Mouse (Mus musculus) stomach, embryonic 14.5 days (tissue): ENCODE measurements around the gene Nr2f1. TPM values are rescaled to one million over a fixed set of nuclear protein-coding genes. Genes with fewer than 3 reads are reported as not detected.
A peak's percentile ranks its signal among the peaks of the same experiment; 100 is the strongest.
"Not testable (repeated sequence)": the region's sequence is repeated elsewhere in the genome, so short reads cannot be mapped to it uniquely, and the experiment has no call there.

ENCODE experiments used
- ATAC-seq: fragments of 200-750 bp; cut with Nextera tagmentation; 2 replicates; pipeline ENCODE4 v1.8.0; 2017; ENCODE audit warnings: low read depth, moderate TSS enrichment; ENCODE audit not compliant: insufficient number of reproducible peaks, insufficient read depth, low FRiP score
- H3K27ac ChIP-seq: fragments of 300-500 bp; sonication (generic); 2 replicates; pipeline ENCODE4 v1.5.1; 2014; ENCODE audit warnings: mild to moderate bottlenecking, low read length, moderate library complexity, mixed read lengths
- H3K27me3 ChIP-seq: fragments of 300-500 bp; sonication (generic); 2 replicates; pipeline ENCODE4 v1.6.1; 2014; ENCODE audit warnings: low read length, control low read depth, mixed read lengths; ENCODE audit not compliant: control insufficient read depth, insufficient read depth
- H3K36me3 ChIP-seq: fragments of 300-500 bp; sonication (generic); 2 replicates; pipeline ENCODE4 v1.6.1; 2014; ENCODE audit warnings: mild to moderate bottlenecking, control low read depth, low read length, moderate library complexity, mixed read lengths; ENCODE audit not compliant: control insufficient read depth, insufficient read depth
- H3K4me1 ChIP-seq: fragments of 300-500 bp; sonication (generic); 2 replicates; pipeline ENCODE4 v1.6.1; 2014; ENCODE audit warnings: low read length, control low read depth, mixed read lengths; ENCODE audit not compliant: control insufficient read depth, insufficient read depth
- H3K4me2 ChIP-seq: fragments of 300-500 bp; sonication (generic); replicated peaks from 2 replicates; pipeline ENCODE4 v1.6.1; 2014; ENCODE audit warnings: low read depth, low read length, control low read depth
- H3K4me3 ChIP-seq: fragments of 300-500 bp; sonication (generic); 2 replicates; pipeline ENCODE4 v1.5.1; 2014; ENCODE audit warnings: low read depth, low read length, control low read depth
- H3K9ac ChIP-seq: fragments of 300-500 bp; sonication (generic); replicated peaks from 2 replicates; pipeline ENCODE4 v1.6.1; 2014; ENCODE audit warnings: low read depth, mild to moderate bottlenecking, control low read depth, low read length, moderate library complexity, mixed read lengths
- H3K9me3 ChIP-seq: fragments of 300-500 bp; sonication (generic); 2 replicates; pipeline ENCODE4 v1.6.1; 2016; ENCODE audit warnings: low read depth, low read length, control low read depth; ENCODE audit not compliant: control insufficient read depth
- WGBS: fragments of 180-500 bp; shearing (Covaris S2); extraction: QIAGEN DNeasy Blood & Tissue Kit; methylation state at CpG from one replicate; pipeline ENCODE4 v1.1.7; 2014; 5-methylcytosine and 5-hydroxymethylcytosine counted together
- polyA plus RNA-seq: library from polyadenylated mRNA; unstranded; fragments of >200 nt; fragmentation: Nextera tagmentation; extraction: Ambion mirVana; gene quantifications from 2 replicates; pipeline ENCODE4 v1.2.1, GENCODE M21; 2014

Nr2f1 gene
- polyA plus RNA-seq = 30.1 and 31.4 TPM in 2 replicates

- peak within 1 kb of the TSS; percentile 98 for H3K9ac ChIP-seq
- no peaks in the 10 kb centered on the region for H3K9me3 ChIP-seq
- H3K4me2 ChIP-seq = peak within 1 kb of the TSS; percentile 60
- WGBS = under 1% methylated on average over 14 of the region's 14 CpGs
- ATAC-seq = no peak
- H3K27ac ChIP-seq = peak within 1 kb of the TSS; percentile 99
- no peaks in the 10 kb centered on the region for H3K27me3 ChIP-seq
- peaks cover 7% of the 10 kb centered on the region; the same call in 1 of the 2 replicates for H3K36me3 ChIP-seq
- H3K4me3 ChIP-seq = peak within 1 kb of the TSS; percentile 81
- H3K4me1 ChIP-seq = peaks cover 5% of the 10 kb centered on the region; the same call in 1 of the 2 replicates
These were observed at the start of gene Nr2f1 for GRCm38 (mm10) chr13:78199642-78200160. Gene Nr2f1, minus strand, starts transcription at chr13:78199757.

- Histone ChIP-seq H3K36me3 (no peaks in the 10 kb centered on the region), H3K4me1 (no peaks in the 10 kb centered on the region), H3K27ac (no peak overlapping the region), H3K27me3 (no peaks in the 10 kb centered on the region), H3K4me3 (no peak overlapping the region), H3K4me2 (no peak overlapping the region), H3K9me3 (no peaks in the 10 kb centered on the region), H3K9ac (no peak overlapping the region)
- WGBS = 80% methylated on average over 3 of the region's 3 CpGs
- ATAC-seq = 0 out of 2 replicates have a peak, but pooled peaks have one; percentile 42
These were observed 22.1 kb upstream of the Nr2f1 start for GRCm38 (mm10) chr13:78221680-78222079.

GRCm38 (mm10) chr13:78220238-78220637, 20.7 kb upstream of the Nr2f1 start:
- ATAC-seq, H3K4me1 ChIP-seq, H3K9ac ChIP-seq, H3K36me3 ChIP-seq, H3K27me3 ChIP-seq, H3K4me2 ChIP-seq, H3K27ac ChIP-seq, H3K9me3 ChIP-seq, H3K4me3 ChIP-seq: not testable (repeated sequence)
- WGBS = 86% methylated on average over 6 of the region's 6 CpGs

GRCm38 (mm10) chr13:78215223-78215622, 15.7 kb upstream of the Nr2f1 start:
- ATAC-seq = no peak
- WGBS = 22% methylated on average over 2 of the region's 2 CpGs
- Histone ChIP-seq H3K27me3 (no peaks in the 10 kb centered on the region), H3K9ac (no peak overlapping the region), H3K9me3 (no peaks in the 10 kb centered on the region), H3K36me3 (no peaks in the 10 kb centered on the region), H3K4me3 (no peak overlapping the region), H3K4me1 (peaks cover 11% of the 10 kb centered on the region), H3K27ac (no peak overlapping the region), H3K4me2 (no peak overlapping the region)

GRCm38 (mm10) chr13:78213155-78213554, 13.6 kb upstream of the Nr2f1 start:
- H3K27ac ChIP-seq = no peak overlapping the region
- H3K27me3 ChIP-seq = 0 out of 2 replicates have a peak, but pooled peaks cover 3% of the 10 kb centered on the region
- H3K4me2 ChIP-seq = no peak overlapping the region
- H3K4me3 ChIP-seq = no peak overlapping the region
- H3K36me3 ChIP-seq = no peaks in the 10 kb centered on the region
- H3K9ac ChIP-seq = no peak overlapping the region
- H3K4me1 ChIP-seq = peaks cover 18% of the 10 kb centered on the region
- no peaks in the 10 kb centered on the region for H3K9me3 ChIP-seq
- ATAC-seq = no peak
- 56% methylated on average over 2 of the region's 2 CpGs for WGBS

- ATAC-seq = no peak
- Histone ChIP-seq H3K4me3 (no peak overlapping the region), H3K4me1 (peaks cover 21% of the 10 kb centered on the region), H3K27me3 (0 out of 2 replicates have a peak, but pooled peaks cover 3% of the 10 kb centered on the region), H3K27ac (no peak overlapping the region), H3K9me3 (no peaks in the 10 kb centered on the region), H3K9ac (no peak overlapping the region), H3K36me3 (no peaks in the 10 kb centered on the region), H3K4me2 (no peak overlapping the region)
- 40% methylated on average over 15 of the region's 15 CpGs for whole genome bisulfite sequencing
These were observed 12.6 kb upstream of the Nr2f1 start for GRCm38 (mm10) chr13:78212111-78212510.

- Histone ChIP-seq H3K9ac (no peak overlapping the region), H3K36me3 (no peaks in the 10 kb centered on the region), H3K4me3 (no peak overlapping the region), H3K27me3 (0 out of 2 replicates have a peak, but pooled peaks cover 3% of the 10 kb centered on the region), H3K4me1 (peaks cover 23% of the 10 kb centered on the region), H3K27ac (no peak overlapping the region), H3K4me2 (no peak overlapping the region), H3K9me3 (no peaks in the 10 kb centered on the region)
- 36% methylated on average over 14 of the region's 14 CpGs for WGBS
- peak; percentile 4; the same call in 1 of the 2 replicates for ATAC-seq
These were observed 11.9 kb upstream of the Nr2f1 start for GRCm38 (mm10) chr13:78211231-78212010.

GRCm38 (mm10) chr13:78210748-78211089, 11.2 kb upstream of the Nr2f1 start:
- 0 out of 2 replicates have a peak, but pooled peaks cover 3% of the 10 kb centered on the region for H3K27me3 ChIP-seq
- no peak for ATAC-seq
- peak overlapping the region; percentile 69 for H3K4me2 ChIP-seq

More at GRCm38 (mm10) chr13:78210748-78211089, 11.2 kb upstream of the Nr2f1 start:
- Histone ChIP-seq H3K27ac (no peak overlapping the region), H3K36me3 (no peaks in the 10 kb centered on the region), H3K4me1 (peaks cover 23% of the 10 kb centered on the region), H3K9me3 (no peaks in the 10 kb centered on the region), H3K9ac (0 out of 2 replicates have a peak overlapping the region, but pooled peaks have one; percentile 14), H3K4me3 (peak overlapping the region; percentile 31)
- WGBS = 27% methylated on average over 13 of the region's 13 CpGs
